8 mouse cellular contexts compared by ENCODE assay signal in genomic region chr4:132462836-132463235, GRCm38 (mm10). TPM values are rescaled to one million over a fixed set of nuclear protein-coding genes. Genes with fewer than 3 reads are reported as not detected.
DNase-seq lines count a peak whose midpoint lies in the region; ATAC-seq lines count a peak whose summit lies in the region.

No protein-coding gene starts in this region.

- peaks cover 15% of the 10 kb centered on the region for H3K36me3 ChIP-seq in lung, embryonic 16.5 days (ENCODE audit: control insufficient read depth, insufficient read depth, low read length)
- peaks cover 16% of the 10 kb centered on the region for H3K36me3 ChIP-seq in hindbrain, embryonic 16.5 days (ENCODE audit: control insufficient read depth, insufficient read depth, low read length)
- H3K36me3 ChIP-seq in neural tube, embryonic 13.5 days, result peaks cover 33% of the 10 kb centered on the region

- no peaks in the 10 kb centered on the region for H3K9me3 ChIP-seq in lung, embryonic 16.5 days (ENCODE audit: control insufficient read depth, low read length)
- no peaks in the 10 kb centered on the region for H3K9me3 ChIP-seq in hindbrain, embryonic 16.5 days (ENCODE audit: control insufficient read depth, low read length)
- no peaks in the 10 kb centered on the region for H3K9me3 ChIP-seq in neural tube, embryonic 13.5 days

- peak overlapping the region; percentile 83 for H3K9ac ChIP-seq in lung, embryonic 16.5 days (ENCODE audit: low read length)
- H3K9ac ChIP-seq in hindbrain, embryonic 16.5 days (ENCODE audit: low read depth, low read length), result peak overlapping the region; percentile 72
- peak overlapping the region; percentile 83 for H3K9ac ChIP-seq in neural tube, embryonic 13.5 days

- WGBS in lung, embryonic 16.5 days, result 2% methylated on average over 11 of the region's 11 CpGs
- 11% methylated on average over 11 of the region's 11 CpGs for WGBS in hindbrain, embryonic 16.5 days
- WGBS in neural tube, embryonic 13.5 days, result 13% methylated on average over 11 of the region's 11 CpGs

- no peak for ATAC-seq in lung, embryonic 16.5 days (ENCODE audit: low read depth)
- ATAC-seq in hindbrain, embryonic 16.5 days, result no peak
- ATAC-seq in neural tube, embryonic 13.5 days (ENCODE audit: low read depth), result no peak

- no peak overlapping the region for H3K27ac ChIP-seq in lung, embryonic 16.5 days (ENCODE audit: low read length)
- no peak overlapping the region for H3K27ac ChIP-seq in hindbrain, embryonic 16.5 days (ENCODE audit: low read depth, low read length)
- no peak overlapping the region for H3K27ac ChIP-seq in neural tube, embryonic 13.5 days (replicated peaks)

- H3K27me3 ChIP-seq in lung, embryonic 16.5 days (ENCODE audit: control insufficient read depth, insufficient read depth, low read depth, low read length), result no peaks in the 10 kb centered on the region
- no peaks in the 10 kb centered on the region for H3K27me3 ChIP-seq in hindbrain, embryonic 16.5 days (replicated peaks; ENCODE audit: control insufficient read depth, insufficient read depth, low read length)
- no peaks in the 10 kb centered on the region for H3K27me3 ChIP-seq in neural tube, embryonic 13.5 days

- H3K4me3 ChIP-seq in lung, embryonic 16.5 days (ENCODE audit: low read length), result peak overlapping the region; percentile 77
- H3K4me3 ChIP-seq in hindbrain, embryonic 16.5 days (ENCODE audit: low read length), result peak overlapping the region; percentile 73
- H3K4me3 ChIP-seq in neural tube, embryonic 13.5 days, result peak overlapping the region; percentile 77

- intact Hi-C loops in left cerebral cortex, postnatal 36 days (cut with DNase I), result loop anchor here (2.0 kb wide), 1 partner anchor 52 kb away; no protein-coding TSS in a partner anchor

- peak overlapping the region; percentile 72 for H3K4me2 ChIP-seq in lung, embryonic 16.5 days (ENCODE audit: low read depth, low read length)
- peak overlapping the region; percentile 90 for H3K4me2 ChIP-seq in hindbrain, embryonic 16.5 days (ENCODE audit: low read length)
- peak overlapping the region; percentile 91 for H3K4me2 ChIP-seq in neural tube, embryonic 13.5 days

- H3K4me1 ChIP-seq in lung, embryonic 16.5 days (replicated peaks; ENCODE audit: control insufficient read depth, insufficient read depth, low read length), result peaks cover 13% of the 10 kb centered on the region
- peaks cover 12% of the 10 kb centered on the region for H3K4me1 ChIP-seq in hindbrain, embryonic 16.5 days (ENCODE audit: control insufficient read depth, insufficient read depth, low read depth, low read length)
- H3K4me1 ChIP-seq in neural tube, embryonic 13.5 days (replicated peaks), result peaks cover 26% of the 10 kb centered on the region

- no peak for DNase-seq in lung, postnatal 4 days
- peak; percentile 16 for DNase-seq in c-Kit-negative CD71-positive TER-119-positive erythroid progenitor cells, embryonic 14.5 days (ENCODE audit: low read depth, low spot score)
- no peak for DNase-seq in left cerebral cortex, postnatal 36 days (ENCODE audit: low spot score in 2 of 2)
- no peak for DNase-seq in kidney, adult 9 months
- no peak for DNase-seq in thymus, adult 18-20 months

RNA-seq across cellular contexts. Expression of gene Med18, which starts 0.9 kb away (rescaled TPM):
- 22.6 and 24.8 TPM in 2 replicates for polyA plus RNA-seq in lung, embryonic 16.5 days (2015; fragmentation: Nextera tagmentation; extraction: Ambion mirVana)
- polyA plus RNA-seq in hindbrain, embryonic 16.5 days (2015; fragmentation: Nextera tagmentation; extraction: Ambion mirVana), result 14.7 and 15.2 TPM in 2 replicates
- polyA plus RNA-seq in neural tube, embryonic 13.5 days (2015; fragmentation: Nextera tagmentation; extraction: Ambion mirVana), result 15.1 and 16.1 TPM in 2 replicates
- 1 to 10 TPM; 8.8 to 9.6 TPM for total RNA-seq in left cerebral cortex, postnatal 36 days (2021)

RNA-seq across cellular contexts. Expression of gene Phactr4, which starts 40.5 kb away (rescaled TPM):
- polyA plus RNA-seq in lung, embryonic 16.5 days (2015; fragmentation: Nextera tagmentation; extraction: Ambion mirVana), result 20.1 and 20.8 TPM in 2 replicates
- polyA plus RNA-seq in hindbrain, embryonic 16.5 days (2015; fragmentation: Nextera tagmentation; extraction: Ambion mirVana), result 5.0 and 7.0 TPM in 2 replicates
- 9.6 and 13.7 TPM in 2 replicates for polyA plus RNA-seq in neural tube, embryonic 13.5 days (2015; fragmentation: Nextera tagmentation; extraction: Ambion mirVana)
- total RNA-seq in left cerebral cortex, postnatal 36 days (2021), result 10 to 100 TPM; 12.7 to 13.4 TPM

RNA-seq across cellular contexts. Expression of gene Sesn2, which starts 47.5 kb away (rescaled TPM):
- 10.6 and 12.3 TPM in 2 replicates for polyA plus RNA-seq in lung, embryonic 16.5 days (2015; fragmentation: Nextera tagmentation; extraction: Ambion mirVana)
- 13.3 and 14.6 TPM in 2 replicates for polyA plus RNA-seq in hindbrain, embryonic 16.5 days (2015; fragmentation: Nextera tagmentation; extraction: Ambion mirVana)
- 6.8 and 8.5 TPM in 2 replicates for polyA plus RNA-seq in neural tube, embryonic 13.5 days (2015; fragmentation: Nextera tagmentation; extraction: Ambion mirVana)
- total RNA-seq in left cerebral cortex, postnatal 36 days (2021), result 10 to 100 TPM in 1 of 2 experiments, 1 to 10 TPM in 1; 9.2 to 12.3 TPM
